Comparison of ENCODE assay signal across 13 mouse cellular contexts in genomic region chr16:32114406-32114805, GRCm38 (mm10). TPM values are rescaled to one million over a fixed set of nuclear protein-coding genes. Genes with fewer than 3 reads are reported as not detected.
DNase-seq lines count a peak whose midpoint lies in the region; ATAC-seq and TF ChIP-seq lines count a peak whose summit lies in the region.
"Had no signal": no experiment of that assay in that cellular context is flagged by ENCODE, and none has a peak within 500 bp of the region (broad histone marks: within the 10 kb centered on the region; RNA-seq: fewer than 3 reads in every experiment).

No protein-coding gene starts in this region.

- no peaks in the 10 kb centered on the region for H3K79me2 ChIP-seq in macrophage (ENCODE audit: inconsistent target)

- no peak overlapping the region for H3K9ac ChIP-seq in embryonic facial prominence, embryonic 15.5 days
- no peak overlapping the region for H3K9ac ChIP-seq in heart, postnatal 0 days (replicated peaks; ENCODE audit: low read depth, low read length)
- no peak overlapping the region for H3K9ac ChIP-seq in heart, embryonic 11.5 days (ENCODE audit: low read depth, low read length)
- no peak overlapping the region for H3K9ac ChIP-seq in midbrain, embryonic 13.5 days (replicated peaks)
- H3K9ac ChIP-seq: limb, embryonic 12.5 days; neural tube, embryonic 13.5 days had no signal

- H3K9me3 ChIP-seq in embryonic facial prominence, embryonic 15.5 days (replicated peaks): no peaks in the 10 kb centered on the region
- 0 out of 2 replicates have a peak, but pooled peaks cover 3% of the 10 kb centered on the region for H3K9me3 ChIP-seq in embryonic facial prominence, embryonic 10.5 days
- H3K9me3 ChIP-seq in heart, postnatal 0 days (replicated peaks; ENCODE audit: control insufficient read depth, low read length): no peaks in the 10 kb centered on the region
- no peaks in the 10 kb centered on the region for H3K9me3 ChIP-seq in heart, embryonic 11.5 days (replicated peaks; ENCODE audit: control insufficient read depth, low read length)
- H3K9me3 ChIP-seq in midbrain, embryonic 13.5 days: no peaks in the 10 kb centered on the region
- H3K9me3 ChIP-seq: limb, embryonic 12.5 days; neural tube, embryonic 13.5 days had no signal

- H3K4me1 ChIP-seq in embryonic facial prominence, embryonic 15.5 days: 0 out of 2 replicates have a peak, but pooled peaks cover 3% of the 10 kb centered on the region
- 0 out of 2 replicates have a peak, but pooled peaks cover 4% of the 10 kb centered on the region for H3K4me1 ChIP-seq in embryonic facial prominence, embryonic 10.5 days
- H3K4me1 ChIP-seq in heart, postnatal 0 days (ENCODE audit: control insufficient read depth, insufficient read depth): no peaks in the 10 kb centered on the region
- no peaks in the 10 kb centered on the region for H3K4me1 ChIP-seq in heart, embryonic 11.5 days (ENCODE audit: control insufficient read depth, insufficient read depth, low read length)
- H3K4me1 ChIP-seq in spleen, adult 2 months (ENCODE audit: control insufficient read depth, insufficient read depth, insufficient read length): peaks cover 22% of the 10 kb centered on the region; the same call in 1 of the 2 replicates
- H3K4me1 ChIP-seq in midbrain, embryonic 13.5 days (replicated peaks): no peaks in the 10 kb centered on the region
- H3K4me1 ChIP-seq: limb, embryonic 12.5 days; neural tube, embryonic 13.5 days had no signal

- no peak overlapping the region for H3K4me3 ChIP-seq in embryonic facial prominence, embryonic 15.5 days (replicated peaks)
- H3K4me3 ChIP-seq in embryonic facial prominence, embryonic 10.5 days: no peak overlapping the region
- no peak overlapping the region for H3K4me3 ChIP-seq in heart, postnatal 0 days (ENCODE audit: low read depth, low read length)
- no peak overlapping the region for H3K4me3 ChIP-seq in heart, embryonic 11.5 days (ENCODE audit: low read depth, low read length)
- no peak overlapping the region for H3K4me3 ChIP-seq in spleen, adult 2 months (ENCODE audit: extremely low read depth, insufficient read depth, insufficient read length)
- no peak overlapping the region for H3K4me3 ChIP-seq in macrophage (ENCODE audit: inconsistent target)
- no peak overlapping the region for H3K4me3 ChIP-seq in midbrain, embryonic 13.5 days (replicated peaks)
- H3K4me3 ChIP-seq: limb, embryonic 12.5 days; neural tube, embryonic 13.5 days had no signal

- no peak for DNase-seq in embryonic facial prominence, embryonic 10.5 days (ENCODE audit: low spot score)
- no peak for DNase-seq in heart, postnatal 0 days (ENCODE audit: low spot score)
- no peak for DNase-seq in spleen, adult 2 months (ENCODE audit: low read depth in 1 of 2, low spot score in 2 of 2)
- DNase-seq in spleen, postnatal 4 days (ENCODE audit: low spot score in 2 of 2): no peak
- DNase-seq: cerebellum, adult 9-11 months; embryo, embryonic 11 days had no signal

- WGBS in embryonic facial prominence, embryonic 15.5 days: 83% methylated on average over 10 of the region's 10 CpGs
- WGBS in embryonic facial prominence, embryonic 10.5 days: 85% methylated on average over 10 of the region's 10 CpGs
- 80% methylated on average over 10 of the region's 10 CpGs for WGBS in heart, postnatal 0 days
- WGBS in heart, embryonic 11.5 days (ENCODE audit: insufficient replicate concordance): 76% methylated on average over 10 of the region's 10 CpGs
- WGBS in spleen, adult 2 months: 89% methylated on average over 10 of the region's 10 CpGs
- 83% methylated on average over 8 of the region's 10 CpGs for WGBS in macrophage (ENCODE audit: missing documents)
- 88% methylated on average over 10 of the region's 10 CpGs for WGBS in midbrain, embryonic 13.5 days

- no peak for TF ChIP-seq CTCF in heart, postnatal 0 days (IDR thresholded peaks at IDR 0.05; ENCODE audit: low read depth)
- no peak for TF ChIP-seq CTCF in spleen, adult 2 months (IDR thresholded peaks at IDR 0.05; ENCODE audit: extremely low read depth, insufficient read depth, insufficient read length, insufficient replicate concordance)

- ATAC-seq in embryonic facial prominence, embryonic 15.5 days (ENCODE audit: insufficient number of reproducible peaks, low FRiP score, low TSS enrichment, low read depth): no peak
- ATAC-seq in heart, postnatal 0 days (ENCODE audit: insufficient read depth, low read depth): no peak
- no peak for ATAC-seq in heart, embryonic 11.5 days (replicated peaks; ENCODE audit: insufficient number of reproducible peaks, low FRiP score, low TSS enrichment)
- no peak for ATAC-seq in midbrain, embryonic 13.5 days
- ATAC-seq: hindbrain, postnatal 0 days had no signal

- 0 out of 2 replicates have a peak, but pooled peaks cover 4% of the 10 kb centered on the region for H3K36me3 ChIP-seq in embryonic facial prominence, embryonic 15.5 days
- peaks cover 17% of the 10 kb centered on the region for H3K36me3 ChIP-seq in embryonic facial prominence, embryonic 10.5 days (replicated peaks)
- no peaks in the 10 kb centered on the region for H3K36me3 ChIP-seq in heart, postnatal 0 days (replicated peaks; ENCODE audit: control insufficient read depth, insufficient read depth, low read length)
- H3K36me3 ChIP-seq in heart, embryonic 11.5 days (ENCODE audit: control insufficient read depth, insufficient read depth, low read length): no peaks in the 10 kb centered on the region
- no peaks in the 10 kb centered on the region for H3K36me3 ChIP-seq in spleen, adult 2 months (ENCODE audit: control insufficient read depth, insufficient read depth, low read length)
- no peaks in the 10 kb centered on the region for H3K36me3 ChIP-seq in macrophage (ENCODE audit: inconsistent target)
- peaks cover 11% of the 10 kb centered on the region for H3K36me3 ChIP-seq in midbrain, embryonic 13.5 days

- TF ChIP-seq EP300 in heart, postnatal 0 days (IDR thresholded peaks at IDR 0.05; ENCODE audit: low read depth): no peak

- 0 out of 2 replicates have a peak overlapping the region, but pooled peaks have one; percentile 45 for H3K27ac ChIP-seq in embryonic facial prominence, embryonic 15.5 days (replicated peaks)
- no peak overlapping the region for H3K27ac ChIP-seq in embryonic facial prominence, embryonic 10.5 days (replicated peaks)
- H3K27ac ChIP-seq in heart, postnatal 0 days (ENCODE audit: low read depth): 0 out of 2 replicates have a peak overlapping the region, but pooled peaks have one; percentile 6
- no peak overlapping the region for H3K27ac ChIP-seq in heart, embryonic 11.5 days (ENCODE audit: low read depth, low read length)
- H3K27ac ChIP-seq in spleen, adult 2 months (ENCODE audit: insufficient read depth, low read length): peak overlapping the region; percentile 46
- peak overlapping the region; percentile 94 for H3K27ac ChIP-seq in macrophage
- H3K27ac ChIP-seq in midbrain, embryonic 13.5 days: no peak overlapping the region
- H3K27ac ChIP-seq: hindbrain, postnatal 0 days; limb, embryonic 12.5 days; neural tube, embryonic 13.5 days had no signal

- no peaks in the 10 kb centered on the region for H3K27me3 ChIP-seq in embryonic facial prominence, embryonic 15.5 days
- H3K27me3 ChIP-seq in embryonic facial prominence, embryonic 10.5 days (replicated peaks; ENCODE audit: low read depth, poor library complexity, severe bottlenecking): no peaks in the 10 kb centered on the region
- H3K27me3 ChIP-seq in heart, postnatal 0 days (ENCODE audit: control insufficient read depth, insufficient read depth, low read length): no peaks in the 10 kb centered on the region
- no peaks in the 10 kb centered on the region for H3K27me3 ChIP-seq in heart, embryonic 11.5 days (ENCODE audit: control insufficient read depth, insufficient read depth, low read length)
- no peaks in the 10 kb centered on the region for H3K27me3 ChIP-seq in spleen, adult 2 months (ENCODE audit: control insufficient read depth, insufficient read depth, low read length)
- no peaks in the 10 kb centered on the region; the same call in 1 of the 2 replicates for H3K27me3 ChIP-seq in midbrain, embryonic 13.5 days
- H3K27me3 ChIP-seq: limb, embryonic 12.5 days; neural tube, embryonic 13.5 days had no signal

- no peak for TF ChIP-seq POLR2A in spleen, adult 2 months (IDR thresholded peaks at IDR 0.05; ENCODE audit: low read depth, low read length)

- H3K4me2 ChIP-seq in embryonic facial prominence, embryonic 15.5 days (replicated peaks): no peak overlapping the region
- H3K4me2 ChIP-seq in heart, postnatal 0 days (ENCODE audit: low read depth, low read length): no peak overlapping the region
- H3K4me2 ChIP-seq in heart, embryonic 11.5 days: no peak overlapping the region
- H3K4me2 ChIP-seq in midbrain, embryonic 13.5 days (replicated peaks): no peak overlapping the region
- H3K4me2 ChIP-seq: neural tube, embryonic 13.5 days had no signal

RNA-seq across cellular contexts. Expression of gene Cep19, which starts 14.8 kb away (rescaled TPM):
- 27.0 and 29.9 TPM in 2 replicates for polyA plus RNA-seq in embryonic facial prominence, embryonic 15.5 days (2015; fragmentation: Nextera tagmentation; extraction: Ambion mirVana)
- polyA plus RNA-seq in embryonic facial prominence, embryonic 10.5 days (2016; fragmentation: Nextera tagmentation; extraction: Ambion mirVana): 36.5 and 36.7 TPM in 2 replicates
- total RNA-seq in heart, postnatal 0 days (2014; rRNA removed; ENCODE audit: low replicate concordance): 4.2 and 12.1 TPM in 2 replicates
- polyA plus RNA-seq in heart, postnatal 0 days (2015; fragmentation: Nextera tagmentation; extraction: Ambion mirVana): 19.6 and 20.1 TPM in 2 replicates
- polyA plus RNA-seq in heart, embryonic 11.5 days (2014; fragmentation: Nextera tagmentation; extraction: Ambion mirVana): 22.0 and 24.4 TPM in 2 replicates
- polyA plus RNA-seq in spleen, adult 2 months (2012; rRNA removed): 4.2 and 4.7 TPM in 2 replicates
- 1 to 10 TPM in 13 of 26 experiments, under 1 TPM in 6, not detected in 7; 0.25 to 7.9 (median 1.3) TPM for total RNA-seq in macrophage (2018; cell fraction: chromatin; rRNA removed)
- 10 to 100 TPM in 8 of 26 experiments, 1 to 10 TPM in 18; 3.2 to 12.7 (median 8.2) TPM for total RNA-seq in macrophage (2018; cell fraction: cytosol; rRNA removed)
- 1 to 10 TPM in 21 of 26 experiments, under 1 TPM in 5; 0.69 to 7.5 (median 1.8) TPM for total RNA-seq in macrophage (2018; cell fraction: nucleus; rRNA removed)
- polyA plus RNA-seq in macrophage (2018): 6.1 to 13.3 TPM (median 8.9 TPM) in 3 replicates
- polyA plus RNA-seq in midbrain, embryonic 13.5 days (2015; fragmentation: Nextera tagmentation; extraction: Ambion mirVana): 45.6 and 46.9 TPM in 2 replicates

RNA-seq across cellular contexts. Expression of gene Pigx, which starts 14.9 kb away (rescaled TPM):
- polyA plus RNA-seq in embryonic facial prominence, embryonic 15.5 days (2015; fragmentation: Nextera tagmentation; extraction: Ambion mirVana): 87.5 and 90.5 TPM in 2 replicates
- 151 and 152 TPM in 2 replicates for polyA plus RNA-seq in embryonic facial prominence, embryonic 10.5 days (2016; fragmentation: Nextera tagmentation; extraction: Ambion mirVana)
- total RNA-seq in heart, postnatal 0 days (2014; rRNA removed; ENCODE audit: low replicate concordance): 35.8 and 44.9 TPM in 2 replicates
- 61.0 and 63.7 TPM in 2 replicates for polyA plus RNA-seq in heart, postnatal 0 days (2015; fragmentation: Nextera tagmentation; extraction: Ambion mirVana)
- 86.3 and 91.7 TPM in 2 replicates for polyA plus RNA-seq in heart, embryonic 11.5 days (2014; fragmentation: Nextera tagmentation; extraction: Ambion mirVana)
- 18.1 and 22.7 TPM in 2 replicates for polyA plus RNA-seq in spleen, adult 2 months (2012; rRNA removed)
- total RNA-seq in macrophage (2018; cell fraction: chromatin; rRNA removed): 10 to 100 TPM in 18 of 26 experiments, 1 to 10 TPM in 8; 2.5 to 31.8 (median 16.8) TPM
- total RNA-seq in macrophage (2018; cell fraction: cytosol; rRNA removed): 10 to 100 TPM; 21.3 to 34.3 (median 27.7) TPM
- total RNA-seq in macrophage (2018; cell fraction: nucleus; rRNA removed): 10 to 100 TPM in 25 of 26 experiments, 1 to 10 TPM in 1; 9.8 to 41.6 (median 16.8) TPM
- polyA plus RNA-seq in macrophage (2018): 30.5 to 37.7 TPM (median 33.8 TPM) in 3 replicates
- 149 and 153 TPM in 2 replicates for polyA plus RNA-seq in midbrain, embryonic 13.5 days (2015; fragmentation: Nextera tagmentation; extraction: Ambion mirVana)

RNA-seq across cellular contexts. Expression of gene Pak2, which starts 35.3 kb away (rescaled TPM):
- polyA plus RNA-seq in embryonic facial prominence, embryonic 15.5 days (2015; fragmentation: Nextera tagmentation; extraction: Ambion mirVana): 31.6 and 34.7 TPM in 2 replicates
- 39.4 and 42.4 TPM in 2 replicates for polyA plus RNA-seq in embryonic facial prominence, embryonic 10.5 days (2016; fragmentation: Nextera tagmentation; extraction: Ambion mirVana)
- total RNA-seq in heart, postnatal 0 days (2014; rRNA removed; ENCODE audit: low replicate concordance): 21.3 and 25.8 TPM in 2 replicates
- 16.3 and 19.1 TPM in 2 replicates for polyA plus RNA-seq in heart, postnatal 0 days (2015; fragmentation: Nextera tagmentation; extraction: Ambion mirVana)
- polyA plus RNA-seq in heart, embryonic 11.5 days (2014; fragmentation: Nextera tagmentation; extraction: Ambion mirVana): 33.9 and 37.5 TPM in 2 replicates
- 16.8 and 18.8 TPM in 2 replicates for polyA plus RNA-seq in spleen, adult 2 months (2012; rRNA removed)
- total RNA-seq in macrophage (2018; cell fraction: chromatin; rRNA removed): 10 to 100 TPM; 53.5 to 97.8 (median 68.9) TPM
- total RNA-seq in macrophage (2018; cell fraction: cytosol; rRNA removed): 100 to 1,000 TPM in 6 of 26 experiments, 10 to 100 TPM in 20; 70.5 to 112 (median 93.3) TPM
- 100 to 1,000 TPM in 7 of 26 experiments, 10 to 100 TPM in 19; 68.7 to 134 (median 81.3) TPM for total RNA-seq in macrophage (2018; cell fraction: nucleus; rRNA removed)
- polyA plus RNA-seq in macrophage (2018): 58.5 to 99.5 TPM (median 73.3 TPM) in 3 replicates
- 41.9 and 43.6 TPM in 2 replicates for polyA plus RNA-seq in midbrain, embryonic 13.5 days (2015; fragmentation: Nextera tagmentation; extraction: Ambion mirVana)

RNA-seq across cellular contexts. Expression of gene Nrros, which starts 51.0 kb away (rescaled TPM):
- 21.1 and 23.6 TPM in 2 replicates for polyA plus RNA-seq in embryonic facial prominence, embryonic 15.5 days (2015; fragmentation: Nextera tagmentation; extraction: Ambion mirVana)
- 7.3 and 8.1 TPM in 2 replicates for polyA plus RNA-seq in embryonic facial prominence, embryonic 10.5 days (2016; fragmentation: Nextera tagmentation; extraction: Ambion mirVana)
- 13.4 and 16.6 TPM in 2 replicates for total RNA-seq in heart, postnatal 0 days (2014; rRNA removed; ENCODE audit: low replicate concordance)
- 6.1 and 6.8 TPM in 2 replicates for polyA plus RNA-seq in heart, postnatal 0 days (2015; fragmentation: Nextera tagmentation; extraction: Ambion mirVana)
- 5.9 and 6.6 TPM in 2 replicates for polyA plus RNA-seq in heart, embryonic 11.5 days (2014; fragmentation: Nextera tagmentation; extraction: Ambion mirVana)
- polyA plus RNA-seq in spleen, adult 2 months (2012; rRNA removed): 105 and 133 TPM in 2 replicates
- 1,000 to 10,000 TPM in 3 of 26 experiments, 100 to 1,000 TPM in 23; 132 to 1,171 (median 355) TPM for total RNA-seq in macrophage (2018; cell fraction: chromatin; rRNA removed)
- total RNA-seq in macrophage (2018; cell fraction: cytosol; rRNA removed): 100 to 1,000 TPM; 175 to 537 (median 329) TPM
- 1,000 to 10,000 TPM in 5 of 26 experiments, 100 to 1,000 TPM in 21; 236 to 1,699 (median 464) TPM for total RNA-seq in macrophage (2018; cell fraction: nucleus; rRNA removed)
- polyA plus RNA-seq in macrophage (2018): 133 to 329 TPM (median 277 TPM) in 3 replicates
- polyA plus RNA-seq in midbrain, embryonic 13.5 days (2015; fragmentation: Nextera tagmentation; extraction: Ambion mirVana): 5.9 and 7.1 TPM in 2 replicates

Comparison
In these comparisons a context has a peak if more than half of its experiments do, and no peak if none do; other contexts are left out.
1. H3K27ac ChIP-seq: peak in embryonic facial prominence, embryonic 15.5 days (single experiment), heart, postnatal 0 days (single experiment), spleen, adult 2 months (single experiment) and macrophage (single experiment); none in embryonic facial prominence, embryonic 10.5 days (single experiment), heart, embryonic 11.5 days (single experiment) and midbrain, embryonic 13.5 days (single experiment).